Mouse (Mus musculus): ENCODE measurements around the gene Mycbpap.

DNA sequence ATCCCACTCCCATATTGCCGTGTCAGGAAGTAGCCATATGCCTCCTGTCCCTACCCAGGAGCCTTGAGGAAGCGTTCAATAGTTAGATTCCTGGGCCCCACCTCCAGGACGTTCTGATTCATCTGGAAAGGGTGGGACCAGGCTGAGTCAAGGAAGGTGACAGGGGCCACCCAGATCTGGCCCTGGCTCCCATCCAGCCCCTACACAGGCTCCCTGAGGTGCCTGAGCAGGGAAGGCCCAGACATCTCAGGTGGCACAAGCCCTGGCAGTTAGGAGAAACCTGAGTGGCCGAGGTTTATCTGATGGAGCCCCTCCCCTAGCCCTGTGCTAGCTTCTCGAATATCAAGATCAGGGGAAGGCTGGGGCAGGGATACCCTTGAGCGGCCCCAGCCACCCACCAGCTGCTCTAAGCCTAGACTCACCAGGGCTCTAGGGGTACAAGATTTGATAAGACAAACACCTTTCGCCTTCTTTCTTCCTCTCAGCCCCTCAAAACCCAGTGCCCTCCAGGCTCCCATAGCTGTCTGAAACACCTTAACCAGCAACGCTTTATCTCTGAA is 17.3 kb upstream of the Mycbpap start:
- TF ChIP-seq CTCF (IDR thresholded peaks at IDR 0.05; ENCODE audit: insufficient read depth, low read length) = no peak
- TF ChIP-seq POLR2A (IDR thresholded peaks at IDR 0.05; ENCODE audit: borderline replicate concordance, extremely low read depth, low read depth, low read length) = no peak

Data from lung, adult 2 months (tissue).